Mouse (Mus musculus): ENCODE data around the gene Gm8871. TPM values are rescaled to one million over a fixed set of nuclear protein-coding genes. Genes with fewer than 3 reads are reported as not detected.
"Not testable (repeated sequence)": the region's sequence is repeated elsewhere in the genome, so short reads cannot be mapped to it uniquely, and the experiment has no call there.

The Gm8871 gene
- not detected in 2 replicates for polyA plus RNA-seq (2014; fragmentation: Nextera tagmentation; extraction: Ambion mirVana)

- ATAC-seq (ENCODE audit: insufficient read depth); H3K36me3 ChIP-seq (ENCODE audit: insufficient read depth); H3K4me1 ChIP-seq (ENCODE audit: insufficient read depth); H3K9me3 ChIP-seq (ENCODE audit: low read depth, low read length); H3K4me3 ChIP-seq (ENCODE audit: low read depth, low read length); H3K9ac ChIP-seq; H3K27me3 ChIP-seq (ENCODE audit: insufficient read depth, low read length); DNase-seq; H3K27ac ChIP-seq (ENCODE audit: low read depth); H3K4me2 ChIP-seq: not testable (repeated sequence)
- 47% methylated on average over 2 of the region's 3 CpGs for WGBS
Measured at GRCm38 (mm10) chr5:10947505-10947904, at the start of gene Gm8871, which contains the start of gene Gm8857. Gm8871 (plus strand) TSS chr5:10947805. Gm8857 (plus strand) TSS chr5:10947807.

GRCm38 (mm10) chr5:10953512-10953911 is 5.9 kb downstream of the Gm8871 start:
- H3K9ac ChIP-seq; H3K27me3 ChIP-seq (ENCODE audit: insufficient read depth, low read length); H3K4me2 ChIP-seq; H3K4me3 ChIP-seq (ENCODE audit: low read depth, low read length); ATAC-seq (ENCODE audit: insufficient read depth); H3K4me1 ChIP-seq (ENCODE audit: insufficient read depth); H3K27ac ChIP-seq (ENCODE audit: low read depth); H3K36me3 ChIP-seq (ENCODE audit: insufficient read depth); H3K9me3 ChIP-seq (ENCODE audit: low read depth, low read length); DNase-seq: not testable (repeated sequence)
- 77% methylated on average over 2 of the region's 2 CpGs for WGBS

GRCm38 (mm10) chr5:10958057-10958456 is 10.5 kb downstream of the Gm8871 start:
- H3K27me3 ChIP-seq (ENCODE audit: insufficient read depth, low read length); H3K27ac ChIP-seq (ENCODE audit: low read depth); H3K9me3 ChIP-seq (ENCODE audit: low read depth, low read length); H3K9ac ChIP-seq; H3K4me3 ChIP-seq (ENCODE audit: low read depth, low read length); ATAC-seq (ENCODE audit: insufficient read depth); H3K4me1 ChIP-seq (ENCODE audit: insufficient read depth); H3K4me2 ChIP-seq; H3K36me3 ChIP-seq (ENCODE audit: insufficient read depth); DNase-seq: not testable (repeated sequence)
- WGBS: 80% methylated on average over 5 of the region's 8 CpGs

Other genes starting within 250 kb of the Gm8871 start
- gene Gm8857, start within 50 bp of the Gm8871 start, polyA plus RNA-seq (2014; fragmentation: Nextera tagmentation; extraction: Ambion mirVana): not detected in 2 replicates
- gene Gm8879, start 179.8 kb downstream of the Gm8871 start, polyA plus RNA-seq (2014; fragmentation: Nextera tagmentation; extraction: Ambion mirVana): not detected in 2 replicates
- not detected in 2 replicates for gene Gm5861, start 235.3 kb downstream of the Gm8871 start, polyA plus RNA-seq (2014; fragmentation: Nextera tagmentation; extraction: Ambion mirVana)